Mouse (Mus musculus): Measurements from ENCODE around the gene Ccdc13. TPM values are rescaled to one million over a fixed set of nuclear protein-coding genes. Genes with fewer than 3 reads are reported as not detected.

Ccdc13 gene
- total and polyA plus RNA-seq, 2 experiments from 2014 or later, result 3.0 to 4.8 TPM

DNA sequence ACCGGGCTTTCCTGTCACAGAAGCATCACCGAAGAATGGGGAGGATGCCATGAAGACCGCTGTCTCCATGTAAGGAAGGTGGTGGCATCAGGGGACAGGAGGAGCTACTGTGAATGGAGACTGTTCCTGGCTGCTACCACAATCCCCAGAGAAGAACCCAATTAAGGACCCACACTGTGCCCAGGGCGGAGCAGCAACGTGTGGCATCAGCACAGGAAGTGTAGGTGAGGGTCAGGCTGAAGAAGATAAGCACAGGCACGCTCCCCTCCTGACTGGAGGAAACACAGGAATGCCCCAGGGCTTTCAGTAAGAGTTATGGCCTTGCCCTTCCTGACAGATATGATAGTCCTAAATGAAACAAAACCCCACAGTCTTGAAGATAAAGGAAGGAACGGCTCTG lies 36.5 kb downstream of the Ccdc13 start:
- Histone ChIP-seq H3K4me3 (ENCODE audit: low read depth, low read length) (no peak overlapping the region), H3K4me1 (ENCODE audit: insufficient read depth, low read length) (no peaks in the 10 kb centered on the region), H3K27me3 (ENCODE audit: insufficient read depth, low read length) (no peaks in the 10 kb centered on the region), H3K9me3 (ENCODE audit: low read length) (no peaks in the 10 kb centered on the region), H3K36me3 (ENCODE audit: insufficient read depth, low read length) (no peaks in the 10 kb centered on the region), H3K4me2 (ENCODE audit: low read depth, low read length, poor library complexity, severe bottlenecking) (no peak overlapping the region), H3K9ac (replicated peaks; ENCODE audit: low read length, poor library complexity, severe bottlenecking) (no peak overlapping the region), H3K27ac (ENCODE audit: low read depth, low read length) (no peak overlapping the region)
- ATAC-seq (ENCODE audit: low FRiP score) (no peak), DNase-seq (ENCODE audit: low spot score) (no peak)
- TF ChIP-seq CTCF (IDR thresholded peaks at IDR 0.05), result no peak
- WGBS, result 83% methylated on average over 7 of the region's 7 CpGs

DNA sequence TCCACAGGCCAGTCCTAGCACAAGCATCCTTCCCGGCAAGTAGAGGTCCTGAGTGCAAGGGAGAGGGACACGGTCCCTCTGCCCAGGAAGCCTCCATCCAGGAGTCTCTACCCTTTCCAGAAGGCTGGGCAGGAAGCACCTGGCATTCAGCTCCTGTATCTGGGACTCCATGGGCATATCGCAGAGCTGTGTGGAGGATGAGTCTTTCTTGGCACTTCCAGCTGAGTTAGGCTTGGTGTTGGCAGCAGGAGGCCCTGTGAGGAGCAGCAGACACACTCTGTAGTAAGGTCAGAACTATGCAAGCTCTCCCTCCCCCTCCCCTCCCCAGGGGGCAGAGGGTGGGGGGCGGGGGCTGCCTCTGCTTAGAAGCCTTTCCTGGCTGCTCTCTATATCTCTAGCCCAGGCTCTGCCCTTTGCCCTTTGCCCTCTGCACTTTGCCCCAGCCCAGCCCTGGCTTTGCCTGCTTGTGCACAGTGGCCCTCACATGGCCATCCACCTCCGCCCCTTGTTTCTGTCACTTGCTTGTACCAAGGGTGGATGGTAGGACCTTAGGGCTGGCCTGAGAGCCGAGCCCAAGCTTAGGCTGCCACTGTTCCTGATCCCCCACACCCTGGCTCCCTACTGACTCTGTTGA lies 40.3 kb downstream of the Ccdc13 start:
- no peak for TF ChIP-seq CTCF (IDR thresholded peaks at IDR 0.05)
- DNase-seq (ENCODE audit: low spot score) (no peak), ATAC-seq (ENCODE audit: low FRiP score) (no peak)
- Histone ChIP-seq H3K4me2 (ENCODE audit: low read depth, low read length, poor library complexity, severe bottlenecking) (no peak overlapping the region), H3K4me1 (ENCODE audit: insufficient read depth, low read length) (no peaks in the 10 kb centered on the region), H3K27me3 (ENCODE audit: insufficient read depth, low read length) (no peaks in the 10 kb centered on the region), H3K4me3 (ENCODE audit: low read depth, low read length) (no peak overlapping the region), H3K9me3 (ENCODE audit: low read length) (no peaks in the 10 kb centered on the region), H3K36me3 (ENCODE audit: insufficient read depth, low read length) (no peaks in the 10 kb centered on the region), H3K9ac (replicated peaks; ENCODE audit: low read length, poor library complexity, severe bottlenecking) (no peak overlapping the region), H3K27ac (ENCODE audit: low read depth, low read length) (no peak overlapping the region)
- 38% methylated on average over 6 of the region's 6 CpGs for WGBS

DNA sequence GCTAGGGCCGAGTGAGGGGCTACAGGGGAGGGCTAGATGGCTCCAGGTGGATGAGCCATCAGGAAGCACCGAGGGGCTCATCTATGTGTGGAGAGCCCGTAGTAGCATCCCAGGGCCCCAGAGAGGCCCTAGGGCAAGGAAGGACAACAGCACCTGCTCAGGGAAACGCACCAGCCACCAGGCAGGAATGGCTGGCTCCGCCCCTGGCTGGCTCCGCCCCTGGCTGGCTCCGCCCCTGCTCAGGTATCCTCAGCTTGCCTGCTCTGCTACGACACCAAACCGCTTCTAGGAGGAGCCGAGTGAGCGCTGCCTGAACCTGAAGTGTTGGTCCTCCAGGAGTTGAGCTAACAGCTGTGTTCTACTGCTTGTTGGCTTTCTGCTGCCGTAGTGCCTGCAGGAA lies 41.5 kb downstream of the Ccdc13 start:
- no peak for TF ChIP-seq CTCF (IDR thresholded peaks at IDR 0.05)
- no peak overlapping the region for H3K4me3 ChIP-seq (ENCODE audit: low read depth, low read length)
- no peaks in the 10 kb centered on the region for H3K36me3 ChIP-seq (ENCODE audit: insufficient read depth, low read length)
- no peak for DNase-seq (ENCODE audit: low spot score)
- no peaks in the 10 kb centered on the region for H3K4me1 ChIP-seq (ENCODE audit: insufficient read depth, low read length)
- no peak overlapping the region for H3K4me2 ChIP-seq (ENCODE audit: low read depth, low read length, poor library complexity, severe bottlenecking)
- H3K9ac ChIP-seq (replicated peaks; ENCODE audit: low read length, poor library complexity, severe bottlenecking), result no peak overlapping the region
- no peaks in the 10 kb centered on the region for H3K9me3 ChIP-seq (ENCODE audit: low read length)
- ATAC-seq (ENCODE audit: low FRiP score), result 0 out of 2 replicates have a peak, but pooled peaks have one; percentile 9
- WGBS, result 30% methylated on average over 12 of the region's 12 CpGs
- H3K27ac ChIP-seq (ENCODE audit: low read depth, low read length), result no peak overlapping the region
- H3K27me3 ChIP-seq (ENCODE audit: insufficient read depth, low read length), result no peaks in the 10 kb centered on the region

DNA sequence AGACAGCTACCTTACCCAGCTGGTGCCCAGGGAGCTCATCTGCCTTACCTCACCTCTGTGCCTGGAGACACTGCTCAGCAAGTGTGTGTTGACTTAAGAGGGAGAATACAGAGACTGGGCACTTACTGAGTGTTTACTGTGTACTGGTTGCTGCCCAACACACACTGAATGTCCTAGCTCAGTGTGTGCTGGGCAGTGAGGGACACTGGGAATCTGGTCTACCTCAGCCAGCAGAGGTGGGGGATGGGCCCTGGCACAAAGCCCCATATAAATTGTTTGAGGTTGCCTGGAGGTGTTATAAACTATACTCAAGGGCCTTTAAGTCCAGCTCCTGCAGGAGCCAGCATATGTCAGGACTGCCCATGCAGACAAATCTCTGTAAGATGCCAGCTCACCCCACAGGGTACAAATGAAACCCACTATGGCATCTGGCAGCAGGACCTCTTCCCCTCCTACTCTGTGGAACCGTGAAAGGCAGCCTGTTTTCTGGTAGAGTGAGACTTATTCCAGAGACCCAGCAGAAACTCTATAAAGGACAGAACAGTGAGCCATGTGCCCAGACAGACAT lies 44.2 kb downstream of the Ccdc13 start:
- ATAC-seq (ENCODE audit: low FRiP score) (no peak), DNase-seq (ENCODE audit: low spot score) (peak; percentile 56)
- no peaks in the 10 kb centered on the region for H3K36me3 ChIP-seq (ENCODE audit: insufficient read depth, low read length)
- TF ChIP-seq CTCF (IDR thresholded peaks at IDR 0.05), result no peak
- H3K9me3 ChIP-seq (ENCODE audit: low read length), result no peaks in the 10 kb centered on the region
- H3K4me1 ChIP-seq (ENCODE audit: insufficient read depth, low read length), result no peaks in the 10 kb centered on the region
- no peak overlapping the region for H3K9ac ChIP-seq (replicated peaks; ENCODE audit: low read length, poor library complexity, severe bottlenecking)
- no peak overlapping the region for H3K4me3 ChIP-seq (ENCODE audit: low read depth, low read length)
- no peak overlapping the region for H3K4me2 ChIP-seq (ENCODE audit: low read depth, low read length, poor library complexity, severe bottlenecking)
- no peak overlapping the region for H3K27ac ChIP-seq (ENCODE audit: low read depth, low read length)
- 57% methylated on average over 1 of the region's 1 CpGs for WGBS
- H3K27me3 ChIP-seq (ENCODE audit: insufficient read depth, low read length), result no peaks in the 10 kb centered on the region

DNA sequence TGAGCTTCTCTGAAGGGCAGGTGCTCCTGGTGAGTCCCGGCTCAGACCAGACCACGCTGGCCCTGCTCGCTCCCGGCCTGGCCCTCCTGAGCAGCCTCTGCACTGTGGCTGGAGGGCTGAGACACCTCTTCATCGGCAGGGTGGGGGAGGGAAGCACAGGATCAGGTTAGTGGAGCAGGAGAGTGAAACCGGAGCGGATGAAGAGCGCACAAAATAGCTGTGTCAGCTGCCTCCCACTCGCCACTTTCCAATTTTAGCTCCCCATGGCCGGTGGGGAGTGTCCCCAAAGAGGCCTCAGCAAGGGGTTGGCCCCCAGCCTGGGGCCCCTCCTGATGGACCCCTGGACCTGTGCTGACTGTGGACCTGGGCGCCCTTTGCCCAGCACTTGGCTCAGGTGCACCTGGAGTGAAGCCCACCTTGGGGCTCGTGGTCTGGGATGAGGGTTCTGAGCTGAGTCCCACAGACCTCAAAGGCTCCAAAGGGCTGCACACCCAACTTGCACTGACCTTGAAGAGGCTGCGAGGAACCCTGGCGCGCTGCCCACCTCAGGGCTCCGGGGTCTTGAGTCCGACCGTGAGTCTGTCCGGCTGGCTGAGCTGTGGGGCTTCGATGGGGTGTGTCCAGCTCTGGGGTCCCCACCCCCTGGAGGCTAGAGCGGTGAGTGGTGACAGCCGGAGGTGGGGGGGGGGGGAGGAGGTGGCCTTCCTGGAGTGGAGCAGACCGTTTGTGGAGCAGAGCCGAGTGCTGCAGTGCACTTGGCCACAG lies 47.3 kb downstream of the Ccdc13 start, which contains the start of gene Hhatl:
Gene Hhatl (minus strand): TSS at position 751 of the 765 bp plus-strand sequence.
- no peaks in the 10 kb centered on the region for H3K36me3 ChIP-seq (ENCODE audit: insufficient read depth, low read length)
- H3K9me3 ChIP-seq (ENCODE audit: low read length), result no peaks in the 10 kb centered on the region
- H3K27me3 ChIP-seq (ENCODE audit: insufficient read depth, low read length), result no peaks in the 10 kb centered on the region
- ATAC-seq (ENCODE audit: low FRiP score), result no peak
- TF ChIP-seq CTCF (IDR thresholded peaks at IDR 0.05), result no peak
- no peak within 1 kb of the TSS for H3K4me3 ChIP-seq (ENCODE audit: low read depth, low read length)
- DNase-seq (ENCODE audit: low spot score), result no peak
- no peak within 1 kb of the TSS for H3K27ac ChIP-seq (ENCODE audit: low read depth, low read length)
- no peak within 1 kb of the TSS for H3K9ac ChIP-seq (replicated peaks; ENCODE audit: low read length, poor library complexity, severe bottlenecking)
- H3K4me1 ChIP-seq (ENCODE audit: insufficient read depth, low read length), result no peaks in the 10 kb centered on the region
- 44% methylated on average over 23 of the region's 24 CpGs for WGBS
- no peak within 1 kb of the TSS for H3K4me2 ChIP-seq (ENCODE audit: low read depth, low read length, poor library complexity, severe bottlenecking)

DNA sequence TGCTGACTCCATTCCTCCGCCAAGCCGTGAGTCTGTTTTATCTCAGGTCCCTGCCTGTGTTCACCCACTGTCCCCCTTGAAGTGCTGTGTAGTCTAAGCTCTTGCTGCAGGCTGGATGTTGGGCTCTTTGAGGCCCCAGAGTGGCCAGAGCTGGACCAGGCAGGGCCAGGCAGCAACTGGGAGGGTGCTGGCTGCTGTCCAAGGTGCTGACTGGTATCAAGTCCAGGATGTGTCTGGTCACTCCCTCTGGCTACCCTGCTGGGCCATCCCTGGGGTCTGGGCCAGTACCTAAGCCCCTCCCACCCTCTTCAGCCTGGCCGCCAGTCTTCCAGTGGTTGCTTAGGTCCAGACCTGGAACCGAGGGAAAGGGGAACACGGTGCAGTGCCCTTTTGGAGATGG lies 48.1 kb downstream of the Ccdc13 start:
- 21% methylated on average over 5 of the region's 5 CpGs for WGBS
- H3K4me3 ChIP-seq (ENCODE audit: low read depth, low read length), result no peak overlapping the region
- no peaks in the 10 kb centered on the region for H3K27me3 ChIP-seq (ENCODE audit: insufficient read depth, low read length)
- DNase-seq (ENCODE audit: low spot score) (peak; percentile 29), ATAC-seq (ENCODE audit: low FRiP score) (no peak)
- H3K9me3 ChIP-seq (ENCODE audit: low read length), result no peaks in the 10 kb centered on the region
- no peak overlapping the region for H3K9ac ChIP-seq (replicated peaks; ENCODE audit: low read length, poor library complexity, severe bottlenecking)
- no peak overlapping the region for H3K27ac ChIP-seq (ENCODE audit: low read depth, low read length)
- H3K4me2 ChIP-seq (ENCODE audit: low read depth, low read length, poor library complexity, severe bottlenecking), result no peak overlapping the region
- H3K4me1 ChIP-seq (ENCODE audit: insufficient read depth, low read length), result no peaks in the 10 kb centered on the region
- H3K36me3 ChIP-seq (ENCODE audit: insufficient read depth, low read length), result no peaks in the 10 kb centered on the region
- TF ChIP-seq CTCF (IDR thresholded peaks at IDR 0.05), result no peak

Measured in midbrain, postnatal 0 days (tissue).